Mouse (Mus musculus) neutrophil, adult 5-6 weeks (primary cell): Measurements from ENCODE around the gene E030025P04Rik. TPM values are rescaled to one million over a fixed set of nuclear protein-coding genes. Genes with fewer than 3 reads are reported as not detected.

Experiments
- ATAC-seq: fragments of 151-379, 151-347 bp; 2 replicates; pipeline ENCODE4 v1.8.0; 2017; ENCODE audit warnings: mild to moderate bottlenecking, moderate TSS enrichment; ENCODE audit not compliant: insufficient number of reproducible peaks, poor library complexity, low FRiP score, severe bottlenecking; ENCODE audit errors: extremely low read depth
- total RNA-seq: library from RNA; stranded (forward); fragments of 200-1000 nt; gene quantifications from 2 replicates; pipeline ENCODE4 v1.2.3, GENCODE M21; 2017

E030025P04Rik gene
- total RNA-seq = not detected in 2 replicates

GRCm38 (mm10) chr11:109144236-109144635, at the start of gene E030025P04Rik:
TSS of gene E030025P04Rik (minus strand) at chr11:109144369.
- ATAC-seq = no peak

- ATAC-seq = no peak
Measured at GRCm38 (mm10) chr11:109192673-109193557, 48.7 kb upstream of the E030025P04Rik start.

GRCm38 (mm10) chr11:109188235-109188634, 44.1 kb upstream of the E030025P04Rik start:
- ATAC-seq = no peak

GRCm38 (mm10) chr11:109187631-109188184, 43.5 kb upstream of the E030025P04Rik start:
- no peak for ATAC-seq

GRCm38 (mm10) chr11:109181118-109181517, 36.9 kb upstream of the E030025P04Rik start:
- no peak for ATAC-seq

- no peak for ATAC-seq
Measured at GRCm38 (mm10) chr11:109180290-109180689, 36.1 kb upstream of the E030025P04Rik start.

- no peak for ATAC-seq
Measured at GRCm38 (mm10) chr11:109178788-109179518, 34.8 kb upstream of the E030025P04Rik start.

GRCm38 (mm10) chr11:109175376-109175969, 31.3 kb upstream of the E030025P04Rik start:
- no peak for ATAC-seq

GRCm38 (mm10) chr11:109172224-109172623, 28.1 kb upstream of the E030025P04Rik start:
- ATAC-seq = no peak

- ATAC-seq = no peak
Measured at GRCm38 (mm10) chr11:109170771-109171170, 26.6 kb upstream of the E030025P04Rik start.

GRCm38 (mm10) chr11:109157694-109158093, 13.5 kb upstream of the E030025P04Rik start:
- no peak for ATAC-seq

GRCm38 (mm10) chr11:109144890-109145341, 747 bp upstream of the E030025P04Rik start:
- ATAC-seq = no peak

GRCm38 (mm10) chr11:109126482-109126881, 17.7 kb downstream of the E030025P04Rik start:
- ATAC-seq = no peak

GRCm38 (mm10) chr11:109125451-109125850, 18.7 kb downstream of the E030025P04Rik start:
- no peak for ATAC-seq

- ATAC-seq = no peak
Measured at GRCm38 (mm10) chr11:109124284-109124683, 19.9 kb downstream of the E030025P04Rik start.

- no peak for ATAC-seq
Measured at GRCm38 (mm10) chr11:109109826-109110346, 34.3 kb downstream of the E030025P04Rik start.

GRCm38 (mm10) chr11:109109056-109109455, 35.1 kb downstream of the E030025P04Rik start:
- ATAC-seq = no peak

- no peak for ATAC-seq
Measured at GRCm38 (mm10) chr11:109107518-109108205, 36.5 kb downstream of the E030025P04Rik start.
